Mouse (Mus musculus): Measurements from ENCODE around the gene Ccdc159. TPM values are rescaled to one million over a fixed set of nuclear protein-coding genes. Genes with fewer than 3 reads are reported as not detected.

Ccdc159 gene
- polyA plus RNA-seq, 1 experiment from 2014 or later = 2.3 TPM

- peak overlapping the region; percentile 71 for H3K9ac ChIP-seq (ENCODE audit: low read depth, low read length)
Observed at GRCm38 (mm10) chr9:21961366-21961980, 34.2 kb downstream of the Ccdc159 start.

GRCm38 (mm10) chr9:21962010-21962409, 34.7 kb downstream of the Ccdc159 start:
- Histone ChIP-seq H3K4me3 (ENCODE audit: low read depth, low read length) (peak overlapping the region; percentile 57), H3K9me3 (replicated peaks; ENCODE audit: control insufficient read depth, low read length) (no peaks in the 10 kb centered on the region), H3K9ac (ENCODE audit: low read depth, low read length) (peak overlapping the region; percentile 71), H3K27ac (ENCODE audit: low read depth, low read length) (peak overlapping the region; percentile 74), H3K4me1 (ENCODE audit: control insufficient read depth, insufficient read depth, low read length) (peaks cover 24% of the 10 kb centered on the region), H3K27me3 (ENCODE audit: control insufficient read depth, insufficient read depth, low read length) (peaks cover 21% of the 10 kb centered on the region), H3K36me3 (ENCODE audit: control insufficient read depth, insufficient read depth, low read length) (no peaks in the 10 kb centered on the region; the same call in 1 of the 2 replicates), H3K4me2 (peak overlapping the region; percentile 94)
- whole genome bisulfite sequencing (ENCODE audit: insufficient replicate concordance) = 0% methylated on average over 14 of the region's 15 CpGs
- no peak for ATAC-seq (replicated peaks; ENCODE audit: insufficient number of reproducible peaks, low FRiP score, low TSS enrichment)

More at GRCm38 (mm10) chr9:21961366-21961980, 34.2 kb downstream of the Ccdc159 start:
- H3K27me3 ChIP-seq (ENCODE audit: control insufficient read depth, insufficient read depth, low read length) = peaks cover 21% of the 10 kb centered on the region
- peak overlapping the region; percentile 57 for H3K4me3 ChIP-seq (ENCODE audit: low read depth, low read length)
- 2% methylated on average over 35 of the region's 35 CpGs for WGBS (ENCODE audit: insufficient replicate concordance)
- H3K4me2 ChIP-seq = peak overlapping the region; percentile 94
- no peak for ATAC-seq (replicated peaks; ENCODE audit: insufficient number of reproducible peaks, low FRiP score, low TSS enrichment)
- no peaks in the 10 kb centered on the region; the same call in 1 of the 2 replicates for H3K36me3 ChIP-seq (ENCODE audit: control insufficient read depth, insufficient read depth, low read length)
- H3K9me3 ChIP-seq (replicated peaks; ENCODE audit: control insufficient read depth, low read length) = no peaks in the 10 kb centered on the region
- H3K4me1 ChIP-seq (ENCODE audit: control insufficient read depth, insufficient read depth, low read length) = peaks cover 24% of the 10 kb centered on the region
- H3K27ac ChIP-seq (ENCODE audit: low read depth, low read length) = peak overlapping the region; percentile 74

GRCm38 (mm10) chr9:21962416-21963059, 35.3 kb downstream of the Ccdc159 start:
- WGBS (ENCODE audit: insufficient replicate concordance) = 2% methylated on average over 34 of the region's 34 CpGs

GRCm38 (mm10) chr9:21963417-21963816, 36.1 kb downstream of the Ccdc159 start, which contains the start of gene Epor:
Gene Epor, minus strand, starts transcription at chr9:21963506.
- peak within 1 kb of the TSS; percentile 74 for H3K27ac ChIP-seq (ENCODE audit: low read depth, low read length)
- 12% methylated on average over 8 of the region's 8 CpGs for WGBS (ENCODE audit: insufficient replicate concordance)
- peak within 1 kb of the TSS; percentile 71 for H3K9ac ChIP-seq (ENCODE audit: low read depth, low read length)
- peaks cover 24% of the 10 kb centered on the region for H3K4me1 ChIP-seq (ENCODE audit: control insufficient read depth, insufficient read depth, low read length)
- no peaks in the 10 kb centered on the region; the same call in 1 of the 2 replicates for H3K36me3 ChIP-seq (ENCODE audit: control insufficient read depth, insufficient read depth, low read length)
- ATAC-seq (replicated peaks; ENCODE audit: insufficient number of reproducible peaks, low FRiP score, low TSS enrichment) = peak; percentile 83
- H3K9me3 ChIP-seq (replicated peaks; ENCODE audit: control insufficient read depth, low read length) = no peaks in the 10 kb centered on the region
- H3K4me3 ChIP-seq (ENCODE audit: low read depth, low read length) = peak within 1 kb of the TSS; percentile 57
- H3K27me3 ChIP-seq (ENCODE audit: control insufficient read depth, insufficient read depth, low read length) = peaks cover 21% of the 10 kb centered on the region
- H3K4me2 ChIP-seq = peak within 1 kb of the TSS; percentile 94

More at GRCm38 (mm10) chr9:21962416-21963059, 35.3 kb downstream of the Ccdc159 start:
- Histone ChIP-seq H3K4me3 (ENCODE audit: low read depth, low read length) (peak overlapping the region; percentile 57), H3K27ac (ENCODE audit: low read depth, low read length) (peak overlapping the region; percentile 74), H3K27me3 (ENCODE audit: control insufficient read depth, insufficient read depth, low read length) (peaks cover 21% of the 10 kb centered on the region), H3K4me2 (peak overlapping the region; percentile 94), H3K36me3 (ENCODE audit: control insufficient read depth, insufficient read depth, low read length) (no peaks in the 10 kb centered on the region; the same call in 1 of the 2 replicates), H3K9me3 (replicated peaks; ENCODE audit: control insufficient read depth, low read length) (no peaks in the 10 kb centered on the region), H3K4me1 (ENCODE audit: control insufficient read depth, insufficient read depth, low read length) (peaks cover 24% of the 10 kb centered on the region), H3K9ac (ENCODE audit: low read depth, low read length) (peak overlapping the region; percentile 71)
- peak; percentile 86 for ATAC-seq (replicated peaks; ENCODE audit: insufficient number of reproducible peaks, low FRiP score, low TSS enrichment)

- Histone ChIP-seq H3K36me3 (ENCODE audit: control insufficient read depth, insufficient read depth, low read length) (no peaks in the 10 kb centered on the region), H3K27me3 (ENCODE audit: control insufficient read depth, insufficient read depth, low read length) (no peaks in the 10 kb centered on the region), H3K9me3 (replicated peaks; ENCODE audit: control insufficient read depth, low read length) (no peaks in the 10 kb centered on the region), H3K9ac (ENCODE audit: low read depth, low read length) (no peak overlapping the region), H3K27ac (ENCODE audit: low read depth, low read length) (no peak overlapping the region), H3K4me2 (no peak overlapping the region), H3K4me1 (ENCODE audit: control insufficient read depth, insufficient read depth, low read length) (0 out of 2 replicates have a peak, but pooled peaks cover under 1% of the 10 kb centered on the region), H3K4me3 (ENCODE audit: low read depth, low read length) (no peak overlapping the region)
- ATAC-seq (replicated peaks; ENCODE audit: insufficient number of reproducible peaks, low FRiP score, low TSS enrichment) = no peak
- WGBS (ENCODE audit: insufficient replicate concordance) = 57% methylated on average over 6 of the region's 6 CpGs
Observed at GRCm38 (mm10) chr9:21968883-21969282, 41.6 kb downstream of the Ccdc159 start.

GRCm38 (mm10) chr9:21969304-21969703, 42.0 kb downstream of the Ccdc159 start:
- Histone ChIP-seq H3K27me3 (ENCODE audit: control insufficient read depth, insufficient read depth, low read length) (no peaks in the 10 kb centered on the region), H3K9me3 (replicated peaks; ENCODE audit: control insufficient read depth, low read length) (no peaks in the 10 kb centered on the region), H3K36me3 (ENCODE audit: control insufficient read depth, insufficient read depth, low read length) (no peaks in the 10 kb centered on the region), H3K4me2 (no peak overlapping the region), H3K4me3 (ENCODE audit: low read depth, low read length) (no peak overlapping the region), H3K9ac (ENCODE audit: low read depth, low read length) (no peak overlapping the region), H3K4me1 (ENCODE audit: control insufficient read depth, insufficient read depth, low read length) (no peaks in the 10 kb centered on the region), H3K27ac (ENCODE audit: low read depth, low read length) (no peak overlapping the region)
- 80% methylated on average over 4 of the region's 4 CpGs for WGBS (ENCODE audit: insufficient replicate concordance)
- ATAC-seq (replicated peaks; ENCODE audit: insufficient number of reproducible peaks, low FRiP score, low TSS enrichment) = no peak

GRCm38 (mm10) chr9:21976626-21977175, 49.4 kb downstream of the Ccdc159 start:
- peaks cover 13% of the 10 kb centered on the region for H3K27me3 ChIP-seq (ENCODE audit: control insufficient read depth, insufficient read depth, low read length)
- no peaks in the 10 kb centered on the region for H3K36me3 ChIP-seq (ENCODE audit: control insufficient read depth, insufficient read depth, low read length)
- H3K4me3 ChIP-seq (ENCODE audit: low read depth, low read length) = no peak overlapping the region
- 88% methylated on average over 10 of the region's 10 CpGs for WGBS (ENCODE audit: insufficient replicate concordance)
- no peak overlapping the region for H3K27ac ChIP-seq (ENCODE audit: low read depth, low read length)
- H3K4me2 ChIP-seq = no peak overlapping the region
- no peak for ATAC-seq (replicated peaks; ENCODE audit: insufficient number of reproducible peaks, low FRiP score, low TSS enrichment)
- H3K4me1 ChIP-seq (ENCODE audit: control insufficient read depth, insufficient read depth, low read length) = no peaks in the 10 kb centered on the region
- H3K9ac ChIP-seq (ENCODE audit: low read depth, low read length) = no peak overlapping the region
- no peaks in the 10 kb centered on the region for H3K9me3 ChIP-seq (replicated peaks; ENCODE audit: control insufficient read depth, low read length)

- Histone ChIP-seq H3K4me3 (ENCODE audit: low read depth, low read length) (no peak overlapping the region), H3K4me2 (no peak overlapping the region), H3K36me3 (ENCODE audit: control insufficient read depth, insufficient read depth, low read length) (no peaks in the 10 kb centered on the region), H3K4me1 (ENCODE audit: control insufficient read depth, insufficient read depth, low read length) (no peaks in the 10 kb centered on the region), H3K9me3 (replicated peaks; ENCODE audit: control insufficient read depth, low read length) (no peaks in the 10 kb centered on the region), H3K9ac (ENCODE audit: low read depth, low read length) (no peak overlapping the region), H3K27me3 (ENCODE audit: control insufficient read depth, insufficient read depth, low read length) (peaks cover 16% of the 10 kb centered on the region), H3K27ac (ENCODE audit: low read depth, low read length) (no peak overlapping the region)
- ATAC-seq (replicated peaks; ENCODE audit: insufficient number of reproducible peaks, low FRiP score, low TSS enrichment) = no peak
- 69% methylated on average over 5 of the region's 5 CpGs for WGBS (ENCODE audit: insufficient replicate concordance)
Observed at GRCm38 (mm10) chr9:21977331-21977730, 50.1 kb downstream of the Ccdc159 start.
